9 mouse cellular contexts compared by ENCODE assay signal in the genomic region with DNA sequence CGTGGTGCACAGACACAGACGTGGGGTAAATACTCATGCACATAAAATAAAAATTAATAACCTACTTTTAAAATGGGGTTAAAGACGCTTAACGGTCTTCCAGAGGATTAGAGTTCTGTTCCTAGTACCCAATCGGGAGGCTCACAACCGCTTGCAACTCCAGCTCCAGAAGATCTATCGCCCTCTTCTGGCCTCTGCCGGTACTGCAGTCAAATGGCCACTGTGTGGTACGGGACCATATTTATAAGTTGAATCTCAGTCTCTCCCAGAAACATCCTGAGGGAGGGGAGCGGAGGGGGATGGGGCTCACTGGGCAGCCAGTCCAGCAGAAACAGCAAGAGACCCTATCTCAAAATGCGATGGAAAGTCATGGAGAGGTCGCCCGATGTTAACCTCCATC. TPM values are rescaled to one million over a fixed set of nuclear protein-coding genes. Genes with fewer than 3 reads are reported as not detected.
DNase-seq lines count a peak whose midpoint lies in the region; ATAC-seq and TF ChIP-seq lines count a peak whose summit lies in the region.
"Had no signal": no experiment of that assay in that cellular context is flagged by ENCODE, and none has a peak within 500 bp of the region (broad histone marks: within the 10 kb centered on the region; RNA-seq: fewer than 3 reads in every experiment).

No protein-coding gene starts in this region.

- no peaks in the 10 kb centered on the region for H3K9me3 ChIP-seq in stomach, postnatal 0 days (ENCODE audit: control insufficient read depth, low read length)
- H3K9me3 ChIP-seq in forebrain, embryonic 12.5 days = no peaks in the 10 kb centered on the region

- H3K4me3 ChIP-seq in cerebellum, adult 2 months (replicated peaks; ENCODE audit: insufficient read depth, low read depth, low read length) = no peak overlapping the region
- H3K4me3 ChIP-seq in lung, adult 2 months (replicated peaks; ENCODE audit: extremely low read depth, low read depth, low read length) = no peak overlapping the region
- H3K4me3 ChIP-seq in stomach, postnatal 0 days (ENCODE audit: low read depth, low read length) = no peak overlapping the region
- no peak overlapping the region for H3K4me3 ChIP-seq in forebrain, embryonic 12.5 days (replicated peaks)

- DNase-seq in cerebellum, adult 2 months = peak in 1 of 2 experiments; percentile 27
- no peak for DNase-seq in cerebellum, adult 11-12 months
- DNase-seq in lung, adult 2 months = no peak
- no peak for DNase-seq in lung, postnatal 4 days
- peak; percentile 3 for DNase-seq in c-Kit-negative CD71-positive TER-119-positive erythroid progenitor cells, embryonic 14.5 days (ENCODE audit: low read depth, low spot score)
- no peak for DNase-seq in stomach, postnatal 0 days (ENCODE audit: low spot score)
- DNase-seq in urinary bladder, adult 2 months (ENCODE audit: low spot score) = no peak

- no peaks in the 10 kb centered on the region for H3K36me3 ChIP-seq in stomach, postnatal 0 days (ENCODE audit: control insufficient read depth, insufficient read depth, low read length)
- no peaks in the 10 kb centered on the region for H3K36me3 ChIP-seq in forebrain, embryonic 12.5 days (replicated peaks)
- H3K36me3 ChIP-seq: G1E had no signal

- peak; percentile 47; the same call in 1 of the 2 replicates for TF ChIP-seq CTCF in cerebellum, adult 2 months (IDR thresholded peaks at IDR 0.05; ENCODE audit: borderline replicate concordance, insufficient read depth, low read depth, low read length)
- peak; percentile 49 for TF ChIP-seq CTCF in lung, adult 2 months (IDR thresholded peaks at IDR 0.05; ENCODE audit: insufficient read depth, low read length)
- peak; percentile 58 for TF ChIP-seq CTCF in stomach, postnatal 0 days (IDR thresholded peaks at IDR 0.05; ENCODE audit: low read depth)

- 83% methylated on average over 13 of the region's 13 CpGs for WGBS in cerebellum, adult 2 months
- WGBS in lung, adult 2 months = 80% methylated on average over 13 of the region's 13 CpGs
- WGBS in stomach, postnatal 0 days = 78% methylated on average over 13 of the region's 13 CpGs
- WGBS in forebrain, embryonic 12.5 days = 83% methylated on average over 13 of the region's 13 CpGs

- H3K9ac ChIP-seq in stomach, postnatal 0 days (ENCODE audit: low read length) = no peak overlapping the region
- H3K9ac ChIP-seq in forebrain, embryonic 12.5 days = no peak overlapping the region

- no peak for TF ChIP-seq POLR2A in cerebellum, adult 2 months (IDR thresholded peaks at IDR 0.05; ENCODE audit: borderline replicate concordance, insufficient read depth, low read length)
- no peak for TF ChIP-seq POLR2A in lung, adult 2 months (IDR thresholded peaks at IDR 0.05; ENCODE audit: borderline replicate concordance, extremely low read depth, low read depth, low read length)

- H3K27me3 ChIP-seq in cerebellum, adult 2 months (ENCODE audit: control insufficient read depth, insufficient read depth, low read length) = no peaks in the 10 kb centered on the region
- H3K27me3 ChIP-seq in stomach, postnatal 0 days (ENCODE audit: control insufficient read depth, insufficient read depth, low read length) = no peaks in the 10 kb centered on the region
- 0 out of 2 replicates have a peak, but pooled peaks cover 3% of the 10 kb centered on the region for H3K27me3 ChIP-seq in forebrain, embryonic 12.5 days

- no peak overlapping the region for H3K4me2 ChIP-seq in stomach, postnatal 0 days (replicated peaks; ENCODE audit: low read depth)
- no peak overlapping the region for H3K4me2 ChIP-seq in forebrain, embryonic 12.5 days

- H3K27ac ChIP-seq in cerebellum, adult 2 months (ENCODE audit: insufficient read depth, low read length) = no peak overlapping the region
- H3K27ac ChIP-seq in stomach, postnatal 0 days (replicated peaks) = no peak overlapping the region
- no peak overlapping the region for H3K27ac ChIP-seq in forebrain, embryonic 12.5 days

- no peak for ATAC-seq in stomach, postnatal 0 days (ENCODE audit: low FRiP score, low TSS enrichment)
- no peak for ATAC-seq in forebrain, embryonic 12.5 days (ENCODE audit: low FRiP score)

- TF ChIP-seq EP300 in stomach, postnatal 0 days (optimal IDR thresholded peaks at IDR 0.05) = no peak

- H3K4me1 ChIP-seq in cerebellum, adult 2 months (ENCODE audit: control insufficient read depth, insufficient read depth, low read length) = peaks cover 19% of the 10 kb centered on the region
- H3K4me1 ChIP-seq in lung, adult 2 months (ENCODE audit: control insufficient read depth, insufficient read depth, low read length) = no peaks in the 10 kb centered on the region
- no peaks in the 10 kb centered on the region for H3K4me1 ChIP-seq in stomach, postnatal 0 days (replicated peaks; ENCODE audit: control insufficient read depth, insufficient read depth)
- H3K4me1 ChIP-seq in forebrain, embryonic 12.5 days = peaks cover 15% of the 10 kb centered on the region; the same call in 1 of the 2 replicates

RNA-seq across cellular contexts. Expression of gene Suds3, which starts 47.7 kb away (rescaled TPM):
- 119 and 127 TPM in 2 replicates for polyA plus RNA-seq in cerebellum, adult 2 months (2012; rRNA removed)
- 44.0 and 57.1 TPM in 2 replicates for polyA plus RNA-seq in lung, adult 2 months (2012; rRNA removed)
- polyA plus RNA-seq in stomach, postnatal 0 days (2015; fragmentation: Nextera tagmentation; extraction: Ambion mirVana) = 42.2 and 46.9 TPM in 2 replicates
- 69.9 and 73.2 TPM in 2 replicates for polyA plus RNA-seq in urinary bladder, adult 2 months (2012; rRNA removed)
- polyA plus RNA-seq in forebrain, embryonic 12.5 days (2016; fragmentation: Nextera tagmentation; extraction: Ambion mirVana) = 113 and 116 TPM in 2 replicates

RNA-seq across cellular contexts. Expression of gene Taok3, which starts 51.7 kb away (rescaled TPM):
- 43.6 and 47.0 TPM in 2 replicates for polyA plus RNA-seq in cerebellum, adult 2 months (2012; rRNA removed)
- polyA plus RNA-seq in lung, adult 2 months (2012; rRNA removed) = 30.3 and 40.5 TPM in 2 replicates
- 23.1 and 24.2 TPM in 2 replicates for polyA plus RNA-seq in stomach, postnatal 0 days (2015; fragmentation: Nextera tagmentation; extraction: Ambion mirVana)
- polyA plus RNA-seq in urinary bladder, adult 2 months (2012; rRNA removed) = 18.1 and 21.7 TPM in 2 replicates
- 24.3 and 24.8 TPM in 2 replicates for polyA plus RNA-seq in forebrain, embryonic 12.5 days (2016; fragmentation: Nextera tagmentation; extraction: Ambion mirVana)
